Mouse (Mus musculus) forebrain, embryonic 13.5 days (tissue): ENCODE data around the gene Ncf2. TPM values are rescaled to one million over a fixed set of nuclear protein-coding genes. Genes with fewer than 3 reads are reported as not detected.
A peak's percentile ranks its signal among the peaks of the same experiment; 100 is the strongest.
"Not testable (repeated sequence)": the region's sequence is repeated elsewhere in the genome, so short reads cannot be mapped to it uniquely, and the experiment has no call there.

ENCODE experiments used
- ATAC-seq: fragments of 200-750 bp; cut with Nextera tagmentation; 2 replicates; pipeline ENCODE4 v1.8.0; 2017
- H3K27ac ChIP-seq: fragments of 300-500 bp; sonication (generic); 2 replicates; pipeline ENCODE4 v1.5.1; 2015; ENCODE audit warnings: inconsistent platforms, mild to moderate bottlenecking, moderate library complexity
- H3K27me3 ChIP-seq: fragments of 300-500 bp; sonication (generic); 2 replicates; pipeline ENCODE4 v1.6.1; 2015; ENCODE audit warnings: mild to moderate bottlenecking, inconsistent platforms
- H3K36me3 ChIP-seq: fragments of 300-500 bp; sonication (generic); 2 replicates; pipeline ENCODE4 v1.6.1; 2015; ENCODE audit warnings: mild to moderate bottlenecking, inconsistent platforms; ENCODE audit not compliant: poor library complexity, severe bottlenecking
- H3K4me1 ChIP-seq: fragments of 300-500 bp; sonication (generic); 2 replicates; pipeline ENCODE4 v1.6.1; 2015; ENCODE audit warnings: inconsistent platforms
- H3K4me2 ChIP-seq: fragments of 300-500 bp; sonication (generic); 2 replicates; pipeline ENCODE4 v1.6.1; 2015; ENCODE audit warnings: inconsistent platforms, mild to moderate bottlenecking, moderate library complexity
- H3K4me3 ChIP-seq: fragments of 300-500 bp; sonication (generic); 2 replicates; pipeline ENCODE4 v1.5.1; 2015; ENCODE audit warnings: mild to moderate bottlenecking, inconsistent platforms
- H3K9ac ChIP-seq: fragments of 300-500 bp; sonication (generic); 2 replicates; pipeline ENCODE4 v1.6.1; 2015; ENCODE audit warnings: mild to moderate bottlenecking, inconsistent platforms
- H3K9me3 ChIP-seq: fragments of 300-500 bp; sonication (generic); replicated peaks from 2 replicates; pipeline ENCODE4 v1.6.1; 2016; ENCODE audit warnings: inconsistent platforms
- WGBS: fragments of 180-500 bp; shearing (Covaris S2); methylation state at CpG from one replicate; pipeline ENCODE4 v1.1.7; 2015; 5-methylcytosine and 5-hydroxymethylcytosine counted together
- polyA plus RNA-seq: library from polyadenylated mRNA; unstranded; fragments of >200 nt; fragmentation: Nextera tagmentation; extraction: Ambion mirVana; gene quantifications from 2 replicates; pipeline ENCODE4 v1.2.1, GENCODE M21; 2015

The Ncf2 gene
- polyA plus RNA-seq, 1 experiment from 2014 or later = 2.3 TPM

DNA sequence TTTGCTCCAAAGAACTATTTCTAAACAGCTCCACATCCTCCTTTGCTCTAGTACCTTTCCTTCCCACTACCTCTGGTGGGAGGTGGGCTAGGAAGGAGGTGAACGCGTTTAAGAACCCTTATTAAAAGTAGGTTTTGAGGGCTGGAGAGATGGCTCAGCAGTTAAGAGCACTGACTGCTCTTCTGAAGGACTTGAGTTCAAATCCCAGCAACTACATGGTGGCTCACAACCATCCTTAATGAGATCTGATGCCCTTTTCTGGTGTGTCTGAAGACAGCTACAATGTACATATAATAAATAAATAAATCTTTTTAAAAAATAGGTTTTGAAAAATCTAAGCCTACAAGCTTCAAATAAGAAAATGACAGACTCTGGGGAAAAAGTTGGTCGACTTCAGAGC is 14.5 kb upstream of the Ncf2 start:
- not testable (repeated sequence) for H3K4me1 ChIP-seq, H3K36me3 ChIP-seq, ATAC-seq, H3K4me3 ChIP-seq, H3K9ac ChIP-seq, H3K9me3 ChIP-seq, H3K27me3 ChIP-seq, H3K4me2 ChIP-seq, H3K27ac ChIP-seq
- 91% methylated on average over 3 of the region's 3 CpGs for WGBS

DNA sequence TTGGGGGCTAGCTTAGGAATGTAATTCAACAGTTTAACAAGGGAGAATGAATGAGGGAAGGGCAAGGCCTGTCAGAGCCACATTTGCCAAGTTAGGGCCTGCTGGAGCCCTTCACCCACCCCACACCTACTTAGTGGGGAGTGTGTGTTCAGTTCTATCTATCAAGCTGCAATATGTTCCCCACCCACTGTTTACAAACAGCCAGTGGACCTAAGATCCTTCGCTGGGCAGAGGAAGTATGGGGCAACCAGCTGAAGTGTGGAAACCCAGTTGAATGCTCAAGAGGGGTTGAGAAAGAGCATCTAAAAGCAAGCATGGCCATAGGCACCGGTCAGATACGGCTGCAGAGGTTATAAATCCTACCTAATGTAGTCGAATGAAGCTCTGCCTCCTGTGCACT is 13.0 kb upstream of the Ncf2 start:
- no peaks in the 10 kb centered on the region for H3K36me3 ChIP-seq
- no peak overlapping the region for H3K9ac ChIP-seq

DNA sequence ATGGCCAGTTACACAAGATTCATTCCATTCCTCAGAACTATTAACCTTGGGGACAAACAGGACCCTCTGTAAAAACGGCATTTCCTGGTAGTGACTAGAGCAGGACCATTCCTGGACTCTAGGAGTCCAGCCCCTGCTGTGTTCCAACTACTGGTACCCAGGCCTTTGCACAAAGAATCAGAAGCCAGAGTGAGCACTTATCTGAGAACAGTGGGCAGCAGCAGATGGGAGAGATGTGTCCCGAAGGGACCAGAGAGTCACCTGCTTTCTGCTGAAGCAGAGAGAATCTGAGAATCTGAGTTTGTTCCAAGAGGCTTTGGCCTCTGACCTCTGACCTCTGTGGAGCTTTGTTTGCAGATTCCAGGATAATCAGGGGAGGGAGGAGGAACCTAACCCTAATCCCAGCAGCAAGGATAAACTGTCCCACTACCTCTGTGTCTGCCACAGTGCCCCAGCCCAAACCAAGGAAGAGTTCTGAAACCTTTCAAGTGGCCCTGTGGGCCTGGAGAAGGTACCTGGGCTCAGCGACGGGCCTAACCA is 11.8 kb upstream of the Ncf2 start:
- Histone ChIP-seq H3K9ac (no peak overlapping the region), H3K4me2 (no peak overlapping the region), H3K4me3 (no peak overlapping the region), H3K27me3 (no peaks in the 10 kb centered on the region), H3K36me3 (no peaks in the 10 kb centered on the region), H3K9me3 (no peaks in the 10 kb centered on the region), H3K4me1 (peaks cover 13% of the 10 kb centered on the region), H3K27ac (no peak overlapping the region)
- ATAC-seq = no peak; the same call in 1 of the 2 replicates
- WGBS = 20% methylated on average over 4 of the region's 4 CpGs

More for the DNA sequence above, 13.0 kb upstream of the Ncf2 start:
- WGBS = 92% methylated on average over 4 of the region's 4 CpGs
- H3K4me2 ChIP-seq = no peak overlapping the region
- H3K4me1 ChIP-seq = 0 out of 2 replicates have a peak, but pooled peaks cover 5% of the 10 kb centered on the region
- H3K27me3 ChIP-seq = no peaks in the 10 kb centered on the region
- no peaks in the 10 kb centered on the region for H3K9me3 ChIP-seq
- H3K4me3 ChIP-seq = no peak overlapping the region
- no peak overlapping the region for H3K27ac ChIP-seq
- no peak for ATAC-seq

DNA sequence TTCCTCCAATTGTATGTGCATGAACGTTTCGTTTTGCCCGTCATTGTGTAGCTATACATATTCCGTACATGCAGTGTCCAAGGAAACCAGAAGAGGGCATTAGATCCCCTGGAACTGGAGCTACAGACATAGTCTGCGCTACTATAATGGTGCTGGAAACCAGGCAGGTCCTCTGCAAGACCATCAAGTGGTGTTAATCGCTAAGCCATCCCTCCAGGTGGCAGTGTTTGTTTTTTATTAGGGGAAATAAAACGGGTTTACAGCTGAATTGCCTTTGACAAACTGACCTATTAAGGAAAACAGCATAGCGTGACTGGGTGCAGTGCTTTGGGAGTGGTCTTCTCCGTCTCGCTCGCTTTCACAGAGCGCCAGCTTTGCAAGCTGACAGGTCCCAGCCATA is 9.7 kb upstream of the Ncf2 start:
- Histone ChIP-seq H3K27me3 (no peaks in the 10 kb centered on the region), H3K9ac (no peak overlapping the region), H3K36me3 (no peaks in the 10 kb centered on the region), H3K27ac (no peak overlapping the region), H3K4me1 (peaks cover 21% of the 10 kb centered on the region), H3K4me3 (no peak overlapping the region), H3K4me2 (no peak overlapping the region), H3K9me3 (no peaks in the 10 kb centered on the region)
- ATAC-seq = 0 out of 2 replicates have a peak, but pooled peaks have one; percentile 48
- 30% methylated on average over 12 of the region's 12 CpGs for WGBS

DNA sequence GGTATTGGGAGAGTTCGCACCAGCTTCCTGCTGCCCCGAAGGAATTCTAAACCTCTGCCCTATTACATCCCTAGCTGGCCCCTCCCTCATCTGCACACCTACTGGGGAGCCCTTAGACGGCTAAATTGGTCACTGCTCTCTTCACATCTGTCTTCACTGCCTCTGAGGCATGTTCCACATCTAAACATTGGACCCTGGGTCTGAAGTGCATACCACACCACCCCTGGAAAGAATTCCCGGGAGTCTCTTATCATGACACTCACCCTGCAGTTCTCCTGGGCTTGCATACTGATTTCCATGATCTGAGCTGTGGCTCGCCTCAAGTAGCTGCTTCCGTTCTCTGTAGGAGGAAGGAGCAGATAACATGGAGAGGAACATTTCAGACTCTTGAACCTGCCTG is 9.2 kb upstream of the Ncf2 start:
- Histone ChIP-seq H3K9ac (no peak overlapping the region), H3K27ac (no peak overlapping the region), H3K4me2 (no peak overlapping the region), H3K27me3 (no peaks in the 10 kb centered on the region), H3K36me3 (no peaks in the 10 kb centered on the region), H3K4me1 (peaks cover 21% of the 10 kb centered on the region), H3K4me3 (no peak overlapping the region), H3K9me3 (no peaks in the 10 kb centered on the region)
- ATAC-seq = no peak
- 29% methylated on average over 6 of the region's 6 CpGs for WGBS

DNA sequence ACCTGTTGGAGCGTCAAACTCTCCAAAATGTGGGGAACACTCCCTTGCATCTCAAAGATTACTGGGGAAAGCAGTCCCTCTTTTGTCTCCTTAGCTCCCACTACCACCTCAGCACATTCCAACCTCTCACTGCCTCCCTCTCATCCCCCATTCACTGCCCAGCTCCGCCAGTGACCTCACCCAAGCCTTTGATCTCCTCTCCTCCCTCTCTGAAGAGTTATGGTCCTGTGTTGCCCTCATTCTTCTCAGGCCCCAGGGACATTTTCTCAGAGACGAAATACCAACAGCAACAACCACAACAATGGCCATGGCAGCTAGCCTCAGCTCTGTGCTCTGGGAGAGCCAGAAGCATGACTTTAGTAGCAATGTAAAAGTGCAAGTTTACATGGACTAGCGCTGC is 8.7 kb upstream of the Ncf2 start:
- H3K4me1 ChIP-seq = peaks cover 21% of the 10 kb centered on the region
- no peak overlapping the region for H3K9ac ChIP-seq
- H3K4me3 ChIP-seq = no peak overlapping the region
- no peaks in the 10 kb centered on the region for H3K36me3 ChIP-seq
- no peak overlapping the region for H3K4me2 ChIP-seq
- no peaks in the 10 kb centered on the region for H3K9me3 ChIP-seq
- WGBS = 27% methylated on average over 4 of the region's 4 CpGs
- H3K27me3 ChIP-seq = no peaks in the 10 kb centered on the region
- no peak overlapping the region for H3K27ac ChIP-seq
- no peak for ATAC-seq

DNA sequence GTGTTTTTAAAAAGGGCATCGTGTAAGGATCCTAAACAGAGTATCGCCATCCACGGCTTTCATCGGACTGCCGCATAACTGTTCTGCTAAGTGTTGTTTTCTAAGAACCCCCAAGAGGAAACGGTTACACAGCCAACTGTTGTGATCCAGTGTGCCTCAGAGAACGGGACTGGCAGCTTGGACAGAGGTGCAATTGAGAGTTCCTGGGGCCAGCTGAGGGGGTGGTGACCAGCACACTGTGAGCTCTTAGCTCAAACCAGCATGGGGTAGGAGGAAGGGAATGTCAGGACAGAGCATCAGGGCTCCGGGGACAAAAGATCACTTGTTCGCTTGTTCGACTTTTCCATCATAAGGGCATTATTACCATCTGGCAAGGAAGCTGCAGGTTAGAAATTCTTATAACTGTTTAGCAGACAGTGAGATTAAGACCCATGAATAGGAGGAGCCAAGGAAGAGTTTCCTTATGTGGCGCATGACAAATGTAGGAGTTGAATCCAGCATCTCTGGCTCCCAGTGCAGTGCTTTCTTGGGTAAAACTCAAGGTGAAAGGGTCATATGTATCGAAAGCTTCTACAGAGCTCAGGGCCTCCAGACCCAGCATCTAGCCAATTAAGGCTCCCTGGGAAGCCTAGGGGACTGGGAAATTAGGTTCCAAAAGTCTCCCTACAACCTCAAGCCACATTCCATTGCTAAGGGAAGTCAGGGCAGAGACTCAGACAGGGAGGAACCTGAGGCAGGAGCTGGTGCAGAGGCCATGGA is 7.1 kb upstream of the Ncf2 start:
- peak overlapping the region; percentile 14; the same call in 1 of the 2 replicates for H3K4me2 ChIP-seq
- no peak overlapping the region for H3K27ac ChIP-seq
- H3K27me3 ChIP-seq = no peaks in the 10 kb centered on the region
- peaks cover 21% of the 10 kb centered on the region for H3K4me1 ChIP-seq
- no peaks in the 10 kb centered on the region for H3K9me3 ChIP-seq
- H3K4me3 ChIP-seq = no peak overlapping the region
- ATAC-seq = peak; percentile 54; the same call in 1 of the 2 replicates
- 10% methylated on average over 12 of the region's 12 CpGs for WGBS
- no peaks in the 10 kb centered on the region for H3K36me3 ChIP-seq
- no peak overlapping the region for H3K9ac ChIP-seq

DNA sequence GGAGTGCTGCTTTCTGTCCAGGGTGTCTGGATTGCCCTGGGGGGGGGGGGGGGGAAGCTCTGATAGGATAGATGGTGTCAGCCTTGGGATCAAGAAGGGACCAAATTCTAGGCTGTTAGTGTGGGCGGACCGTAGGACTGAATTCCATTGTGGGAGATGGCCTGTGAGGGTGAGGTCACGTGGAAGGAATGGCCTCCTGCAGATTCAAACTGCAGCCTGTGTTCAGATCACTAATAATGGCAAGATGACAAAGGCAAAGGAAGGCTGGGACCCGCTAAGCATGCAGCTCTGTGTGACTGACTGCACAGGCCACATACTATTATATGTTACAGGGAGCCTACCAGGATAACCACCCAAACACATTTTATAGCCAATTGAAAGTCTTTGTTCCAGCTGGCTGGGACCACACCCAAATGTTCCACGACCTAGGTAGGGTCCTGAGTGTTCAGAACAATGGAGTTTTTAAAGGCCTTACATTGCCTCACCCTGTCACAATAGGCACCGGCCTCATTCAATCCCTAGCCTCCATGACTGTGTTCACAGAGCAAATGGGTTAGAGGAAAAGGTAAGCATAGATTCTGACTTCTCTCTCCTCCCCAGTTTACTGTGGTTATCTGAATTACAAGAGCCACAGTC is 6.4 kb upstream of the Ncf2 start:
- H3K9me3 ChIP-seq = no peaks in the 10 kb centered on the region
- no peak overlapping the region for H3K4me3 ChIP-seq
- H3K27ac ChIP-seq = no peak overlapping the region
- no peak overlapping the region for H3K4me2 ChIP-seq
- H3K36me3 ChIP-seq = no peaks in the 10 kb centered on the region
- no peaks in the 10 kb centered on the region for H3K27me3 ChIP-seq
- ATAC-seq = no peak
- peaks cover 21% of the 10 kb centered on the region for H3K4me1 ChIP-seq
- H3K9ac ChIP-seq = no peak overlapping the region
- 12% methylated on average over 6 of the region's 6 CpGs for WGBS

DNA sequence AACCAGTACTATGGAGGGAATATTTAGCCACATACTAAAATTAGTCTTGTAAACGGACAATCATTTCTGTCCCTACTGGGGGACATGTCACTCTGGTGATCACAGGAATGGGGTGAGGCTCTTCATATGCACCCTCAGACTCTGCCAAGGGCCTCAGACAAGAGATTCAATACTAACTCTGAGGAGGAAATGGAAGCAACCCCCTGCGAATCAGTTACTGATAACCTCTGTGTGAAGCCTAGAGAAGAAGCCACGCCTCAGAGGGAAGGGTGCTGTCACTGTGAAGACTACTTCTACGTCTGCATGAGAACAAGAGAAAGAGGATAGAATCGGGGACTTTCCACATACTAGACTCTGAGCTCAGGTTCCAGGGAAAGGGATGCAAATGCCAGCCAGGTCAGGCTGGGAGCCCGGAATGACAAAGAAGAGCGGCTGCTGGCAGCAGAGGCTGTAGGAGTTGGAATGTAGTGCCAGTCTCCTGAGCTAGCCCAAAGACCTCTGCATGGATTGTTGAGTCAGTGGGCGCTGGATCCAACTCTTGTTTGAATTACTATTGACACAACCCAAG is 4.2 kb upstream of the Ncf2 start:
- no peak overlapping the region for H3K27ac ChIP-seq
- no peak overlapping the region for H3K4me2 ChIP-seq
- H3K4me1 ChIP-seq = peaks cover 21% of the 10 kb centered on the region
- 75% methylated on average over 8 of the region's 8 CpGs for WGBS
- H3K4me3 ChIP-seq = no peak overlapping the region
- no peak for ATAC-seq
- H3K9me3 ChIP-seq = no peaks in the 10 kb centered on the region
- no peaks in the 10 kb centered on the region for H3K36me3 ChIP-seq
- H3K9ac ChIP-seq = no peak overlapping the region
- H3K27me3 ChIP-seq = no peaks in the 10 kb centered on the region

DNA sequence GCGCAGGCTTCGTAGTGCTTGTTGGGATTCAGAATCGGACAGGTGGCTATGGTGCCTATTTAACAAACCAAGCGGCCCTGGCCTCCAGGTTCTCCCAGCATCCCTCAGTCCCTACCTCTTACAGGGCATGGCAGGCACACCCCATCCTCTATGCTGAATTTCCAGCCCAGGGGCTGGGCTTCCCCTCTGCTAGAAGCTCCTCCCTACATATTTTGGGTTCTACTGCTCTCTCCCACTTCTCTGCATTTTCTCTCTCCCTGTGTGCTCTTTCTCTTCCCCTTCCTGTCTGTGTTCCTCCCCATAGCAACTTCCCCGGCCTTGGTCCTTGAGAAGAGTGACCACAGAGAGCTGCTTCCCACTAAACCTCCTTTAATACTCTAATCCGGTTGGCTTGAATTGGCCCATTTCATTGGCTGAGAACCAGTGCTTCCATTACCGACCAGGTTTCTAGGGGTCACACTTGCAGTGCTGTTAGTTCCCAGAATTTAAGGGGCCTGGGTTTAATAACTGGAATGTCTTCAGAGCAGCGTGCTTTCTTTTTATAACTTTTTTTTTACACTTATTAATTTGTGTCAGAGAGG is 3.2 kb upstream of the Ncf2 start:
- H3K27me3 ChIP-seq = no peaks in the 10 kb centered on the region
- no peaks in the 10 kb centered on the region for H3K36me3 ChIP-seq
- H3K9ac ChIP-seq = no peak overlapping the region
- H3K27ac ChIP-seq = no peak overlapping the region; the same call in 1 of the 2 replicates
- WGBS = 81% methylated on average over 8 of the region's 8 CpGs
- no peak overlapping the region for H3K4me3 ChIP-seq
- H3K4me1 ChIP-seq = peaks cover 16% of the 10 kb centered on the region
- ATAC-seq = no peak
- H3K4me2 ChIP-seq = no peak overlapping the region
- H3K9me3 ChIP-seq = no peaks in the 10 kb centered on the region

DNA sequence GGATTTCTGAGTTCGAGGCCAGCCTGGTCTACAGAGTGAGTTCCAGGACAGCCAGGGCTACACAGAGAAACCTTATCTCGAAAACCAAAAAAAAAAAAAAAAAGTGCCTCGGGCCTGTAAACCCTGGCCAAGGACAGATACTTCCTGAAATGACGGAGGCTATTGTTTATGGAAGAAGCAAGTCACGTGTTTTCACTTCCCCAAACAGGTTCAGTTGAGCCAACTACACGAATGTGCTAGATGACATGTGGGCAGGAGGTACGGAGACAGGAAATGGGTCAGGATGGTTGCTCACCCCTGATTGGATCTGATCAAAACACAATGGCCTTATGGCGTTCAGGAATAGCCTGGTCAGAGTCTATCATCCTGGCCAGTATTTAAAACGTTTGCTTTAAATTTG is 1.9 kb upstream of the Ncf2 start:
- no peaks in the 10 kb centered on the region for H3K9me3 ChIP-seq
- H3K4me1 ChIP-seq = peaks cover 9% of the 10 kb centered on the region
- H3K4me3 ChIP-seq = no peak overlapping the region
- H3K27ac ChIP-seq = no peak overlapping the region
- no peaks in the 10 kb centered on the region for H3K27me3 ChIP-seq
- H3K36me3 ChIP-seq = no peaks in the 10 kb centered on the region
- H3K9ac ChIP-seq = no peak overlapping the region
- H3K4me2 ChIP-seq = no peak overlapping the region
- 88% methylated on average over 9 of the region's 9 CpGs for WGBS
- ATAC-seq = no peak

DNA sequence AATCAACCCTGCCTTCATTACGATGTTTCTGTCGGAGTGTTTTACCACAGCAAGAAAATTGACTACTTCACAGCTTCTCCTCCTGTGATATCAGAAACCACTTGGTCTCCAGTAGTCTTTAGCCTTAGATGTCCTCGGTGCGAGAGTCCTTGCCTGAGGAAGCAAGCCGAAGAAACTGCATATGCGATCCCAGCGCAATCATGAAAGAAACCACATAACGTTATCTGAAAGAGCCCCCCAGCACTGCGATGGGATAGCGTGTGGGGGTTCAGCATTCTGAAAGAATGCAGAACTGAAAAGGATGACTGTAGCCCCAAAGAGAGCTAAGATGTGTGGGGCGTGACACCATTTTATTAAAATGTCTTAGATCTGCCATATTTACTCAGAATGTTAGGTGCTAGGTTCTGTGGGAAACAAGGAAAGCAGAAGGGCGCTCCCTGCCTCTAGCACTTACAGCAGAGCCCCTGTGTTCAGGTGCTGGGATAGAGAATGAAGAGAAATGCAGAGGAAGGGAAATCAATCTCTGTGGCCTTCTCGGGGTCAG is 711 bp downstream of the Ncf2 start:
- Histone ChIP-seq H3K9ac (no peak overlapping the region), H3K4me1 (no peaks in the 10 kb centered on the region), H3K9me3 (no peaks in the 10 kb centered on the region), H3K27ac (no peak overlapping the region), H3K27me3 (no peaks in the 10 kb centered on the region), H3K4me2 (no peak overlapping the region), H3K4me3 (no peak overlapping the region), H3K36me3 (no peaks in the 10 kb centered on the region)
- no peak for ATAC-seq
- WGBS = 88% methylated on average over 13 of the region's 13 CpGs
